Mouse (Mus musculus): ENCODE results near the gene 1700086D15Rik.

DNA sequence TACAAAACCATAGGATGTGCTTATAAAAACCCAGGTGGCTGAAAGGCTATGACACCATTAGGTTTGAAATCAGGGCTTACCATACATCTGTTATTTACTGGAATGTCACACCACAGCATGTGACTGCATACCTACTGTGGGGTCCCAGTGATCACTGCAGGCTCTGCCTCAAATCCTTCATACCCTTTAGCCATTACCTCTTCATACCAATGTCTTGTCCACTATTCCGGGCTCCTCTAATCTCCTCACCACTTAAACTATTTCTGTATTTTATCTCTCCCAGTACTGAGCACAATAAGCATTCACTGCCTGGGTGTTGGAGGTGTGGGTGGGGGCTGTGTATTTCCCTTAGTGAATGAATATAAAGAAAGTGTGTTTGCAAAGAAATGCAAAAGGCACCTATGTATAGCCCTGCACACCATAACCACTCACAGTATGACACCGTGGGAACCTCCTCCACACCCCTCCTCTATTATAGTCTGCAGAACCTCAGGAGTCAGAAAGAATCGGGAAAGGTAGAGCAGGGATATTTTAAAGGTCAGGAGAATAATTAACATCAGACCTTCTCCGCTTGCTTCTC is 16.8 kb downstream of the 1700086D15Rik start:
- TF ChIP-seq GATA1 (IDR thresholded peaks at IDR 0.05; ENCODE audit: borderline replicate concordance, low read length): no peak
- no peak for TF ChIP-seq FLI1 (IDR thresholded peaks at IDR 0.05; ENCODE audit: low read length)

All from megakaryocyte, embryonic 14.5 days (primary cell).